Comparison of ENCODE assay signal across 11 mouse cellular contexts in genomic region chr14:61834291-61834936, GRCm38 (mm10).
DNase-seq lines count a peak whose midpoint lies in the region; ATAC-seq and TF ChIP-seq lines count a peak whose summit lies in the region.
"Had no signal": no experiment of that assay in that cellular context is flagged by ENCODE, and none has a peak within 500 bp of the region (broad histone marks: within the 10 kb centered on the region; RNA-seq: fewer than 3 reads in every experiment).

No protein-coding gene starts in this region.

- H3K9ac ChIP-seq in liver, postnatal 0 days (replicated peaks) = no peak overlapping the region
- no peak overlapping the region for H3K9ac ChIP-seq in forebrain, embryonic 15.5 days (replicated peaks)
- H3K9ac ChIP-seq: liver, embryonic 14.5 days; stomach, embryonic 15.5 days had no signal

- no peak overlapping the region for H3K27ac ChIP-seq in thymus, adult 2 months (ENCODE audit: control insufficient read depth, insufficient read depth, low read length)
- 0 out of 2 replicates have a peak overlapping the region, but pooled peaks have one; percentile 18 for H3K27ac ChIP-seq in liver, postnatal 0 days (ENCODE audit: low read depth)
- H3K27ac ChIP-seq in forebrain, embryonic 15.5 days (replicated peaks) = no peak overlapping the region
- H3K27ac ChIP-seq: liver, embryonic 14.5 days; stomach, embryonic 15.5 days had no signal

- H3K9me3 ChIP-seq in liver, postnatal 0 days (ENCODE audit: low read length) = no peaks in the 10 kb centered on the region
- no peaks in the 10 kb centered on the region for H3K9me3 ChIP-seq in forebrain, embryonic 15.5 days
- H3K9me3 ChIP-seq: stomach, embryonic 15.5 days had no signal

- H3K4me1 ChIP-seq in thymus, adult 2 months (replicated peaks; ENCODE audit: control insufficient read depth, insufficient read depth, low read length) = peaks cover 7% of the 10 kb centered on the region; the same call in 1 of the 2 replicates
- peaks cover 12% of the 10 kb centered on the region; the same call in 1 of the 2 replicates for H3K4me1 ChIP-seq in liver, postnatal 0 days (ENCODE audit: insufficient read depth)
- no peaks in the 10 kb centered on the region for H3K4me1 ChIP-seq in forebrain, embryonic 15.5 days

- H3K36me3 ChIP-seq in thymus, adult 2 months (ENCODE audit: control insufficient read depth, insufficient read depth, low read length) = no peaks in the 10 kb centered on the region
- H3K36me3 ChIP-seq in liver, postnatal 0 days (replicated peaks; ENCODE audit: insufficient read depth, low read length) = no peaks in the 10 kb centered on the region
- H3K36me3 ChIP-seq in forebrain, embryonic 15.5 days = no peaks in the 10 kb centered on the region
- H3K36me3 ChIP-seq: stomach, embryonic 15.5 days had no signal

- 17% methylated on average over 8 of the region's 8 CpGs for WGBS in thymus, adult 2 months
- 25% methylated on average over 8 of the region's 8 CpGs for WGBS in liver, postnatal 0 days (ENCODE audit: insufficient replicate concordance)
- WGBS in forebrain, embryonic 15.5 days = 78% methylated on average over 8 of the region's 8 CpGs

- no peak for TF ChIP-seq POLR2A in thymus, adult 2 months (IDR thresholded peaks at IDR 0.05; ENCODE audit: control insufficient read depth, extremely low read depth, insufficient read depth, low read length, poor library complexity)

- no peak overlapping the region for H3K4me3 ChIP-seq in thymus, adult 2 months (ENCODE audit: control insufficient read depth, insufficient read depth, low read length)
- no peak overlapping the region for H3K4me3 ChIP-seq in liver, postnatal 0 days (ENCODE audit: low read depth, low read length)
- no peak overlapping the region for H3K4me3 ChIP-seq in forebrain, embryonic 15.5 days
- H3K4me3 ChIP-seq: stomach, embryonic 15.5 days had no signal

- H3K27me3 ChIP-seq in thymus, adult 2 months (ENCODE audit: control insufficient read depth, insufficient read depth, low read length) = no peaks in the 10 kb centered on the region
- H3K27me3 ChIP-seq in liver, postnatal 0 days (ENCODE audit: insufficient read depth, low read length) = no peaks in the 10 kb centered on the region
- H3K27me3 ChIP-seq in forebrain, embryonic 15.5 days = no peaks in the 10 kb centered on the region
- H3K27me3 ChIP-seq: stomach, embryonic 15.5 days had no signal

- no peak overlapping the region for H3K4me2 ChIP-seq in liver, postnatal 0 days (ENCODE audit: low read depth, low read length)
- H3K4me2 ChIP-seq in forebrain, embryonic 15.5 days (replicated peaks) = no peak overlapping the region
- H3K4me2 ChIP-seq: stomach, embryonic 15.5 days had no signal

- no peak for ATAC-seq in liver, postnatal 0 days
- no peak for ATAC-seq in forebrain, embryonic 15.5 days (replicated peaks)

- TF ChIP-seq CTCF in thymus, adult 2 months (IDR thresholded peaks at IDR 0.05; ENCODE audit: borderline replicate concordance, control insufficient read depth, extremely low read depth, insufficient read depth, low read length, poor library complexity) = no peak
- TF ChIP-seq CTCF in liver, postnatal 0 days (IDR thresholded peaks at IDR 0.05; ENCODE audit: low read depth) = no peak

- peak; percentile 6 for DNase-seq in kidney, adult 18-20 months
- no peak for DNase-seq in kidney, adult 9 months
- peak; percentile 33 for DNase-seq in thymus, postnatal 4 days
- no peak for DNase-seq in thymus, adult 2 months
- no peak for DNase-seq in liver, postnatal 0 days
- no peak for DNase-seq in ovary, postnatal 14 days (ENCODE audit: low spot score)
- DNase-seq in urinary bladder, postnatal 25 days (ENCODE audit: low spot score) = no peak
- DNase-seq: layer of hippocampus, adult 9-11 months had no signal

- TF ChIP-seq EP300 in liver, postnatal 0 days (IDR thresholded peaks at IDR 0.05; ENCODE audit: low read depth) = no peak

Comparison
In these comparisons a context has a peak if more than half of its experiments do, and no peak if none do; other contexts are left out.
1. DNase-seq: peak in kidney, adult 18-20 months (single experiment) and thymus, postnatal 4 days (single experiment); none in kidney, adult 9 months (single experiment), thymus, adult 2 months (single experiment), liver, postnatal 0 days (single experiment), ovary, postnatal 14 days (single experiment) and urinary bladder, postnatal 25 days (single experiment).